Comparison of ENCODE assay signal across 8 mouse cellular contexts in the genomic region with DNA sequence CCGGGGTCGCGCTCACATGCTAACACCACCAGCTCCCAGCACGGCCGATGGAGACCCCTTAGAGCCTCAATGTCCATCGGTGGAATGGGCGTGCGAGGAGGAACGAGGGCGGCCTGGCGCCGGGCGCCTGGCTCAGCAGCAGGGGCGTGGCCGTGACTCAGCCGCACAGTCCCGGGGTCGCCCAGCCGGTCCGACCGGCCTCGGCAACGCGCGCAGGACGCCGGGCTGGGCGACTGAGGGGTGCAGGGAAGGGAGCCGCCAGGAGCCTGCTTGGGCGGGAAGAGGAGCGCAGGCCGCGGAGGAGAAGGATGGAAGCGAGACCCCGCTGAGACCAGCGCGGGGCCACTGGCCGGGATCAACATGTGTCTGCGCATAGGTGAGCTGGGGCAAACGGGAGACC. TPM values are rescaled to one million over a fixed set of nuclear protein-coding genes. Genes with fewer than 3 reads are reported as not detected.
DNase-seq lines count a peak whose midpoint lies in the region; ATAC-seq and TF ChIP-seq lines count a peak whose summit lies in the region.

A gene (plus strand): TSS at position 193 of the 400 bp plus-strand sequence.

- TF ChIP-seq CTCF in bone marrow macrophage, adult 2 months (IDR thresholded peaks at IDR 0.05; ENCODE audit: low read depth, low read length): no peak
- no peak for TF ChIP-seq CTCF in left cerebral cortex, adult 2 months (IDR thresholded peaks at IDR 0.05)

- DNase-seq in embryonic facial prominence, embryonic 14.5 days (ENCODE audit: low spot score): peak; percentile 58
- peak; percentile 63 for DNase-seq in limb, embryonic 10.5 days (ENCODE audit: low spot score)
- DNase-seq in left cerebral cortex, adult 2 months (ENCODE audit: extremely low spot score in 1 of 2, low spot score in 2 of 2): no peak
- no peak for DNase-seq in cerebellum, adult 11 months
- DNase-seq in adrenal gland, adult 8-10 months: no peak

- ATAC-seq in embryonic facial prominence, embryonic 14.5 days (ENCODE audit: low read depth): peak; percentile 78
- no peak for ATAC-seq in midbrain, embryonic 12.5 days (ENCODE audit: low FRiP score, low read depth)
- ATAC-seq in erythroid progenitor cell, adult 5-6 weeks (replicated peaks; ENCODE audit: low FRiP score, poor library complexity, severe bottlenecking): no peak

- no peaks in the 10 kb centered on the region for H3K36me3 ChIP-seq in embryonic facial prominence, embryonic 14.5 days (ENCODE audit: control insufficient read depth, insufficient read depth, low read length)
- H3K36me3 ChIP-seq in limb, embryonic 10.5 days: no peaks in the 10 kb centered on the region
- H3K36me3 ChIP-seq in midbrain, embryonic 12.5 days: no peaks in the 10 kb centered on the region

- 2% methylated on average over 25 of the region's 40 CpGs for WGBS in embryonic facial prominence, embryonic 14.5 days
- under 1% methylated on average over 40 of the region's 40 CpGs for WGBS in limb, embryonic 10.5 days
- 2% methylated on average over 35 of the region's 40 CpGs for WGBS in midbrain, embryonic 12.5 days

- H3K4me3 ChIP-seq in bone marrow macrophage, adult 2 months (ENCODE audit: insufficient read depth, low read length): peak within 1 kb of the TSS; percentile 32
- H3K4me3 ChIP-seq in embryonic facial prominence, embryonic 14.5 days (ENCODE audit: low read depth, low read length): peak within 1 kb of the TSS; percentile 27
- H3K4me3 ChIP-seq in limb, embryonic 10.5 days: peak within 1 kb of the TSS; percentile 49
- peak within 1 kb of the TSS; percentile 31 for H3K4me3 ChIP-seq in midbrain, embryonic 12.5 days
- H3K4me3 ChIP-seq in left cerebral cortex, adult 2 months: no peak within 1 kb of the TSS

- intact Hi-C loops in left cerebral cortex, adult 2 months (cut with DNase I): no loop called here

- H3K9me3 ChIP-seq in embryonic facial prominence, embryonic 14.5 days (ENCODE audit: control insufficient read depth, low read length): no peaks in the 10 kb centered on the region
- H3K9me3 ChIP-seq in limb, embryonic 10.5 days (replicated peaks): no peaks in the 10 kb centered on the region
- H3K9me3 ChIP-seq in midbrain, embryonic 12.5 days: no peaks in the 10 kb centered on the region

- peaks cover 32% of the 10 kb centered on the region for H3K27me3 ChIP-seq in embryonic facial prominence, embryonic 14.5 days (replicated peaks; ENCODE audit: control insufficient read depth, insufficient read depth, low read length)
- peaks cover 58% of the 10 kb centered on the region for H3K27me3 ChIP-seq in limb, embryonic 10.5 days (ENCODE audit: low read depth, poor library complexity, severe bottlenecking)
- H3K27me3 ChIP-seq in midbrain, embryonic 12.5 days: peaks cover 54% of the 10 kb centered on the region

- no peak for TF ChIP-seq POLR2A in bone marrow macrophage, adult 2 months (IDR thresholded peaks at IDR 0.05; ENCODE audit: borderline replicate concordance, low read depth, low read length)

- peak within 1 kb of the TSS; percentile 46 for H3K4me2 ChIP-seq in embryonic facial prominence, embryonic 14.5 days (ENCODE audit: low read depth, low read length)
- peak within 1 kb of the TSS; percentile 47 for H3K4me2 ChIP-seq in midbrain, embryonic 12.5 days (replicated peaks)

- no peak within 1 kb of the TSS for H3K27ac ChIP-seq in bone marrow macrophage, adult 2 months (ENCODE audit: insufficient read depth, low read depth, low read length)
- no peak within 1 kb of the TSS for H3K27ac ChIP-seq in embryonic facial prominence, embryonic 14.5 days (replicated peaks; ENCODE audit: low read depth, low read length)
- H3K27ac ChIP-seq in limb, embryonic 10.5 days: no peak within 1 kb of the TSS
- H3K27ac ChIP-seq in midbrain, embryonic 12.5 days (replicated peaks): no peak within 1 kb of the TSS
- no peak within 1 kb of the TSS for H3K27ac ChIP-seq in left cerebral cortex, adult 2 months

- H3K4me1 ChIP-seq in bone marrow macrophage, adult 2 months (ENCODE audit: control insufficient read depth, insufficient read depth, low read length): 0 out of 2 replicates have a peak, but pooled peaks cover 2% of the 10 kb centered on the region
- H3K4me1 ChIP-seq in embryonic facial prominence, embryonic 14.5 days (ENCODE audit: control insufficient read depth, insufficient read depth, low read length): no peaks in the 10 kb centered on the region
- peaks cover 20% of the 10 kb centered on the region for H3K4me1 ChIP-seq in limb, embryonic 10.5 days
- H3K4me1 ChIP-seq in midbrain, embryonic 12.5 days: peaks cover 11% of the 10 kb centered on the region; the same call in 1 of the 2 replicates

- H3K9ac ChIP-seq in embryonic facial prominence, embryonic 14.5 days (ENCODE audit: low read depth, low read length): peak within 1 kb of the TSS; percentile 41
- H3K9ac ChIP-seq in midbrain, embryonic 12.5 days (replicated peaks): peak within 1 kb of the TSS; percentile 46; the same call in 1 of the 2 replicates

RNA-seq across cellular contexts. Expression of the gene that starts here (rescaled TPM):
- not detected in 2 replicates for polyA plus RNA-seq in bone marrow macrophage, adult 2 months (2012; ENCODE audit: insufficient read depth, insufficient read length, missing spikeins)
- 6.9 and 8.4 TPM in 2 replicates for polyA plus RNA-seq in embryonic facial prominence, embryonic 14.5 days (2014; fragmentation: Nextera tagmentation; extraction: Ambion mirVana)
- polyA plus RNA-seq in limb, embryonic 10.5 days (2016; fragmentation: Nextera tagmentation; extraction: Ambion mirVana): 6.8 and 7.3 TPM in 2 replicates
- polyA plus RNA-seq in midbrain, embryonic 12.5 days (2016; fragmentation: Nextera tagmentation; extraction: Ambion mirVana): 0.51 and 0.63 TPM in 2 replicates
- total RNA-seq in left cerebral cortex, adult 2 months (2021): not detected
- total RNA-seq in erythroid progenitor cell, adult 5-6 weeks (2015; ENCODE audit: low replicate concordance): not detected in 2 replicates
- total RNA-seq in erythroid progenitor cell, adult 5-6 weeks (2017; ENCODE audit: low replicate concordance): not detected in 2 replicates
- total RNA-seq in adrenal gland, adult 8-10 months (2022): not detected

Comparison
In these comparisons a context has a peak if more than half of its experiments do, and no peak if none do; other contexts are left out.
1. DNase-seq: peak in embryonic facial prominence, embryonic 14.5 days (single experiment) and limb, embryonic 10.5 days (single experiment); none in left cerebral cortex, adult 2 months (0 of 2), cerebellum, adult 11 months (single experiment) and adrenal gland, adult 8-10 months (single experiment).